Mouse (Mus musculus): Measurements from ENCODE around the gene Pla2g7.

GRCm38 (mm10) chr17:43543539-43543938, 24.4 kb upstream of the Pla2g7 start, which contains the start of gene Ankrd66:
- TF ChIP-seq POLR2A (IDR thresholded peaks at IDR 0.05; ENCODE audit: low read depth, low read length) (no peak), CTCF (conservative IDR thresholded peaks at IDR 0.05; ENCODE audit: insufficient read depth, insufficient read length, low read depth, low read length) (no peak)

All from kidney, adult 2 months (tissue).